Mouse (Mus musculus): Measurements from ENCODE around the gene Tmem120b. TPM values are rescaled to one million over a fixed set of nuclear protein-coding genes. Genes with fewer than 3 reads are reported as not detected.

Gene Tmem120b
- total and polyA plus RNA-seq, 3 experiments: 4.8 to 8.0 (median 6.2) TPM

GRCm38 (mm10) chr5:123129170-123129757 is 61.0 kb downstream of the Tmem120b start:
- H3K4me3 ChIP-seq (replicated peaks in 1 of 3; ENCODE audit: low read depth in 2 of 3, low read length in 2 of 3, poor library complexity in 1 of 3): peak overlapping the region; percentile 27 to 72 (median 52)
- H3K9ac ChIP-seq (ENCODE audit: insufficient read depth, low read depth): peak overlapping the region; percentile 72
- H3K27me3 ChIP-seq (replicated peaks): no peaks in the 10 kb centered on the region
- H3K4me1 ChIP-seq (ENCODE audit: control insufficient read depth in 1 of 2, insufficient read depth in 2 of 2): peaks cover 7 to 80% of the 10 kb centered on the region in 2 experiments
- peak; percentile 73 for DNase-seq (ENCODE audit: extremely low read depth)
- peaks cover 53% of the 10 kb centered on the region for H3K79me2 ChIP-seq (replicated peaks; ENCODE audit: control insufficient read depth, extremely low read depth, insufficient read depth, poor library complexity, severe bottlenecking)
- H3K4me2 ChIP-seq (ENCODE audit: insufficient read depth, low read depth, poor library complexity, severe bottlenecking): peak overlapping the region; percentile 87
- in situ Hi-C loops (cut with MboI; ENCODE audit: low pct_ligation_motif_present, low pct_unique_long_range_greater_than_20kb, low sequenced_read_pairs) (no loop called here), dilution Hi-C loops (cut with MboI; ENCODE audit: extremely low pct_ligation_motif_present, extremely low pct_unique_long_range_greater_than_20kb, low sequenced_read_pairs) (no loop called here)
- H3K36me3 ChIP-seq (replicated peaks in 1 of 2; ENCODE audit: control insufficient read depth in 1 of 2, insufficient read depth in 1 of 2, low read length in 1 of 2): peaks cover 10 to 32% of the 10 kb centered on the region in 2 experiments
- peak overlapping the region; percentile 98 for H3K27ac ChIP-seq (ENCODE audit: insufficient read depth, low read depth)
- peak; percentile 79 for TF ChIP-seq JUN (IDR thresholded peaks at IDR 0.05; ENCODE audit: insufficient read depth, low read depth, low read length)
- TF ChIP-seq EP300 (IDR thresholded peaks at IDR 0.05; ENCODE audit: low read length): peak; percentile 71
- peak; percentile 68; the same call in 1 of the 2 replicates for TF ChIP-seq JUND (conservative IDR thresholded peaks at IDR 0.05; ENCODE audit: low read depth, low read length)
- peak; percentile 51; the same call in 1 of the 2 replicates for TF ChIP-seq NELFE (IDR thresholded peaks at IDR 0.05; ENCODE audit: low read depth, low read length)
- TF ChIP-seq MYC (IDR thresholded peaks at IDR 0.05; ENCODE audit: low read depth, low read length): peak; percentile 11; the same call in 1 of the 2 replicates
- no peak for TF ChIP-seq ZKSCAN1 (IDR thresholded peaks at IDR 0.05; ENCODE audit: borderline replicate concordance, low read depth, low read length)
- peak; percentile 39; the same call in 1 of the 2 replicates for TF ChIP-seq MAFK (IDR thresholded peaks at IDR 0.05; ENCODE audit: insufficient replicate concordance, low read length)
- peak; percentile 92 for TF ChIP-seq BHLHE40 (IDR thresholded peaks at IDR 0.05; ENCODE audit: low read depth, low read length)
- TF ChIP-seq HCFC1 (IDR thresholded peaks at IDR 0.05; ENCODE audit: low read depth, low read length): peak; percentile 66
- TF ChIP-seq MAX (IDR thresholded peaks at IDR 0.05; ENCODE audit: low read length): peak; percentile 40; the same call in 1 of the 2 replicates
- peak; percentile 26; the same call in 1 of the 2 replicates for TF ChIP-seq RCOR1 (conservative IDR thresholded peaks at IDR 0.05; ENCODE audit: low read depth, low read length)
- TF ChIP-seq ELF1 (IDR thresholded peaks at IDR 0.05; ENCODE audit: low read depth, low read length): peak; percentile 77
- peak; percentile 61 for TF ChIP-seq POLR2A (IDR thresholded peaks at IDR 0.05; ENCODE audit: low read depth, low read length)
- TF ChIP-seq ETS1 (conservative IDR thresholded peaks at IDR 0.05; ENCODE audit: low read depth, low read length): peak; percentile 91
- TF ChIP-seq CHD2 (IDR thresholded peaks at IDR 0.05; ENCODE audit: low read length): peak; percentile 35
- no peak for TF ChIP-seq SMC3 (IDR thresholded peaks at IDR 0.05; ENCODE audit: low read depth, low read length)
- peak; percentile 5; the same call in 1 of the 2 replicates for TF ChIP-seq MEF2A (IDR thresholded peaks at IDR 0.05; ENCODE audit: borderline replicate concordance, low read depth, low read length)
- TF ChIP-seq IRF4 (IDR thresholded peaks at IDR 0.05; ENCODE audit: low read depth, low read length): peak; percentile 82
- peak; percentile 6; the same call in 1 of the 2 replicates for TF ChIP-seq MXI1 (IDR thresholded peaks at IDR 0.05; ENCODE audit: low read depth, low read length)
- TF ChIP-seq POLR2AphosphoS2 (IDR thresholded peaks at IDR 0.05; ENCODE audit: low read depth, low read length): no peak
- no peak; the same call in 1 of the 2 replicates for TF ChIP-seq MAZ (IDR thresholded peaks at IDR 0.05; ENCODE audit: low read depth, low read length)
- no peaks in the 10 kb centered on the region for H3K9me3 ChIP-seq (replicated peaks; ENCODE audit: low read length)

Measured in CH12.LX (cell line).